Mouse (Mus musculus) CH12.LX (cell line): ENCODE measurements around the gene Jmjd8.

Experiments used
- CHD1 ChIP-seq: IDR thresholded peaks from 2 replicates; pipeline ENCODE4 v1.6.1; 2012; ENCODE audit warnings: low read depth, low read length, improper control_type of control experiment, inconsistent platforms
- CHD2 ChIP-seq: IDR thresholded peaks from 2 replicates; pipeline ENCODE4 v1.6.1; 2011; ENCODE audit warnings: low read length, improper control_type of control experiment
- CTCF ChIP-seq, 2 experiments: IDR thresholded peaks in 1 of 2; conservative IDR thresholded peaks in 1 of 2; 2 replicates each; pipeline ENCODE4 v1.5.1; 2011 to 2012; ENCODE audit warnings: low read depth in 2 of 2, low read length in 2 of 2, improper control_type of control experiment in 1 of 2, inconsistent platforms in 1 of 2, mild to moderate bottlenecking in 1 of 2, moderate library complexity in 1 of 2
- E2F4 ChIP-seq: IDR thresholded peaks from 2 replicates; pipeline ENCODE4 v1.6.1; 2011; ENCODE audit warnings: low read depth, low read length, improper control_type of control experiment; ENCODE audit not compliant: insufficient replicate concordance
- ETS1 ChIP-seq: conservative IDR thresholded peaks from 2 replicates; pipeline ENCODE4 v1.6.1; 2012; ENCODE audit warnings: low read depth, mild to moderate bottlenecking, inconsistent platforms, low read length, improper control_type of control experiment, moderate library complexity
- GABPA ChIP-seq: IDR thresholded peaks from 2 replicates; pipeline ENCODE4 v1.6.1; 2012; ENCODE audit warnings: low read depth, low read length, improper control_type of control experiment, inconsistent platforms; ENCODE audit not compliant: insufficient replicate concordance
- JUN ChIP-seq: IDR thresholded peaks from 2 replicates; pipeline ENCODE4 v1.6.1; 2011; ENCODE audit warnings: low read depth, mild to moderate bottlenecking, low read length, improper control_type of control experiment, moderate library complexity; ENCODE audit not compliant: insufficient read depth
- MAFK ChIP-seq: IDR thresholded peaks from 2 replicates; pipeline ENCODE4 v1.6.1; 2011; ENCODE audit warnings: low read length, improper control_type of control experiment; ENCODE audit not compliant: insufficient replicate concordance
- MEF2A ChIP-seq: IDR thresholded peaks from 2 replicates; pipeline ENCODE4 v1.6.1; 2014; ENCODE audit warnings: low read depth, mild to moderate bottlenecking, inconsistent platforms, low read length, improper control_type of control experiment, borderline replicate concordance
- POLR2A ChIP-seq: IDR thresholded peaks from 2 replicates; pipeline ENCODE4 v1.6.1; 2011; ENCODE audit warnings: low read depth, mild to moderate bottlenecking, improper control_type of control experiment, low read length
- USF1 ChIP-seq: IDR thresholded peaks from 2 replicates; pipeline ENCODE4 v1.6.1; 2014; ENCODE audit warnings: low read depth, mild to moderate bottlenecking, inconsistent platforms, low read length, improper control_type of control experiment
- USF2 ChIP-seq: conservative IDR thresholded peaks from 2 replicates; pipeline ENCODE4 v1.6.1; 2011; ENCODE audit warnings: low read depth, low read length, improper control_type of control experiment
- ZC3H11A ChIP-seq: IDR thresholded peaks from 2 replicates; pipeline ENCODE4 v1.6.1; 2012; ENCODE audit warnings: low read depth, mild to moderate bottlenecking, inconsistent platforms, low read length, improper control_type of control experiment

GRCm38 (mm10) chr17:25830806-25831431 is 2.3 kb downstream of the Jmjd8 start:
- no peak for TF ChIP-seq USF1
- no peak for TF ChIP-seq MEF2A
- TF ChIP-seq POLR2A, result no peak
- TF ChIP-seq GABPA, result no peak
- no peak for TF ChIP-seq USF2
- TF ChIP-seq CTCF (conservative IDR thresholded peaks at IDR 0.05 in 1 of 2, IDR thresholded peaks at IDR 0.05 in 1 of 2; ENCODE audit: low read depth in 2 of 2, low read length in 2 of 2), result no peak
- TF ChIP-seq ZC3H11A, result no peak
- no peak for TF ChIP-seq MAFK
- no peak for TF ChIP-seq E2F4
- no peak for TF ChIP-seq CHD1
- TF ChIP-seq JUN, result no peak
- TF ChIP-seq CHD2, result no peak
- TF ChIP-seq ETS1, result no peak
